Mouse (Mus musculus): ENCODE results near the gene Zmynd12.

Gene Zmynd12

DNA sequence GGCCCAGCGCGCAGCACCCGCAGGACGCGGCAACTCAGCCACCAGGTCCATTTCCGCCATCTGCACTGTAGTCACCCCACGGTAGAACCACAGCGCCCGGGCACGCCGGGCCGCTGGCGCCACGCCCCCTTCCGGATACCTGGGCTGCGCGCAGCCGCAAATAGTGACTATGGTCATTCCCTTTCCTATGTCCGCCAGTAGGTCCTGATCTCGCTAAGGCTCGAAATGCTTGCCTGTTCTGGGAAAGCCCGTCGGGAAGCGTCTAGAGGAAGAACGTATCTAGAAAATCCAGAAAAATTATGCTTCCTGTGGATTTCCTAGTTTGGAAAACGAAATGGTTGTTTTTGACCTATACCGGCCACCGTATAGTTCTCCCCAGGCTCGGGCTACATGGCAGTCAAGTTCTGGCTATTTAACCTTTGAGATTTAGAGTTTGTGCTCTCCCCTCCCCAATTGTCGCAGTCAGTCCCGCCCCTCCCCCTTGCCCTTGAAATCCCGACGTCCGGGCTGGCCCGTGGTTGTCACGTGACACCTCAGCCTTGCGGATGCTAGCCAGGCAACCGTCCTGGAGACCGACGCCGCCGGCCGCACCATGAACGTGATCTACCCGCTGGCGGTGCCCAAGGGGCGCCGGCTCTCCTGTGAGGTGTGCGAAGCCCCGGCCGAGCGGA is at the start of gene Zmynd12, which contains the start of gene Ppcs:
TSS of gene Zmynd12 (plus strand) at position 521 of the 671 bp plus-strand sequence.
TSS of gene Ppcs (minus strand) at position 127 of the 671 bp plus-strand sequence.
- peak; percentile 88 for DNase-seq (ENCODE audit: low read depth, low spot score)

DNA sequence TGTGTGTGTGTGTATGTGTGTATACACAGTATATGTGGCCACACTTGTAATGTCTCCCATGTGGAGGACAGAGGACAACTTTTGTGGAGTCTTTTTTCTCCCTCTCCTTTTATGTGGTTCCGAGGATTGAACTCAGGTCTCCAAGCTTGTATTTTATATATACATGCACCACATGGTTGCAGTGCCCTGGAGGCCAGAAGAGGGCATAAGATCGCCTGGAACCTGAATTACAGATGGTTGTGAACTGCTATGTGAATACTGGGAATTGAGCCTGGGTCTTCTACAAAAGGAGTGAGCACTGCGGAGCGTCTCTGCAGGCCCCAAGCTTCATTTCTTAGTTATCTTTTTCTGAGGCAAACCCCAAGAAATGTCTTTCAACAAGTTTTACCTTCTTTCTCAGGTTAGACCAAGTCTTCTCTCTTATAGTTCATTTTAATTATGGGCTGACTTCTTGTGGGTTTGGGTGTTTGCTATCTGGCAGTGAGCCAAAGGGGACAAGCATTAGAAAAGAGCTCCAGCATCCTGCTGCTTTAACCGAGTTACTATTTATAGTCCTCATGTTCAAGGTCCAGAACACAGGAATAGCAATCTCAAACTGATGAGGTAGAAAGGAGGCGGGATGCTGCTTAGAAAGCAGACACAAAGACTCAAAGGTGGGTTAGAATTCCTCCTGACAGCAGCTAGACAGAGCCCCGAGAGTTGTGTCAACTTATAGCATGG is 41.0 kb upstream of the Zmynd12 start:
- DNase-seq (ENCODE audit: low read depth, low spot score): peak; percentile 8

DNA sequence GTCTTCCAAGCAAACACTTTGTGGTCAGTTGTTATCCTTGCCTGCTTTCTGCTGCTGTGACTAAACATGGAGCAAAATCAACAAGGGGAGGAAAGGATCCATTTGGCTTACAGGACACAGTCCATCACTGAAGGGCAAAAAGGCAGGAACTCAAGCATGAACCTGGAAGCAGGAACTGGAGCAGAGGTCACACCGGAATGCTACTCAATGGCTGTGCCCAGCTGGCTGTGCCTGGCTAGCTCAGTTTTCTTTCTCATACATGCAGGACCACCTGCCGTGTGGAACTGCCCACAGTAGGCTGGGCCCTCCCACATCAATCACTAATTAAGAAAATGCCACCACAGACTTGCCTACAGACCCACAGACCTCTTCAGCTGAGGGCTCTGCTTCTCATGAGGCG is 33.4 kb upstream of the Zmynd12 start:
- DNase-seq (ENCODE audit: low read depth, low spot score): no peak

DNA sequence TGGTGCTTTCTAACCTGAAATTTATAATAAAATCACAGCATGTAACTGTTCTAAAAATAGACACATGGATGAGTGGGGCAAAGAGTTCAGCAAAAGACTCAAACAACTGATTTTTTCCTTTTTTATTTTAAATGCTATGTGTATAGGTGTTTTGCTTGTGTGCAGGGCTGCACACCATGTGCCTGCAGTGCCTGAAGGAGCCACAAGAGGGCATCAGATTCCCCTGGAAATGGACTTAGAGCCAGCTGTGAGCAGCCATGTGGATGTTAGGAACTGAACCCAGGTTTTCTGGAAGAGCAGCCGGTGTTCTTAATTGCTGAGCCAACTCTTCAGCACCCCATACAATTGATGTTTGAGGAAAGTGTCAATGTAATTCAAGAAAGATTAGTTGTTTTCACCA is 32.2 kb upstream of the Zmynd12 start:
- DNase-seq (ENCODE audit: low read depth, low spot score): peak; percentile 49

DNA sequence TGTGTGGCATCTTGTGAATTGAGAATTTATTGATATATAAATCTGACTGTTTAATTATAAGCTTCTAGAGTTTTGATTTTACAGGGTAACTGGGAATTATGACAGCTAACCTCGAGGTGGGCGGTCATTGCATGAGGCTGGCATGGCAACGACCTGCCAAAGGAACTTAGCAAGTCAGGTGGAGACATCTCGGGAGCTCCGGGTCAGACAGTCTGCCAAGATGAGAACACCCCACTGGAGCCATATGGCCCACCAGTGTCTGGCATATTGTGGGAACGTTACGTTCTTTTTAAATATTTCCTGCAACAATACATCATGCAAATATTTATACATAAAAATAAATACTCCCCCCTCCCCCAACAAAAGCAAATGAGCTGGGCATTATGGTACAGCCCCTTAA is 23.9 kb upstream of the Zmynd12 start:
- DNase-seq (ENCODE audit: low read depth, low spot score): no peak

DNA sequence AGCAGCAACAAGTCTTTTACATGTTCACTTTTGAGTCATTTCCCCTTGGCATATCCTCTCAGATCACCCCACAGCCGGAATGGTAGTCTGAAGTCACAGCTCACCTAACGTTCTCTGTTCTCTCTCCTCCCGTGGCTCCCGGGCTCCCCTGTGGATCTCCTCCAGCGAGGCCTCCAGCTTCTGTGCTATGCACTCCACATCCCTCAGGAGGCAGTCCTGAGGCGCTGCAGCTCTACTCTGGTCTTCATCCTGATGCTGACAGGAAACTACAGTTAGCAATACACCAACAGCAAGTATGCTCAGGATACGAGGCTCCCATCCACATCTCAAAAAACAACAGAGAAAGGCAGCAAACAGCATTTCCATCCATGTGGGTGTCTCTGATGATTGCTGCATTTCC is 21.7 kb upstream of the Zmynd12 start:
- DNase-seq (ENCODE audit: low read depth, low spot score): no peak

DNA sequence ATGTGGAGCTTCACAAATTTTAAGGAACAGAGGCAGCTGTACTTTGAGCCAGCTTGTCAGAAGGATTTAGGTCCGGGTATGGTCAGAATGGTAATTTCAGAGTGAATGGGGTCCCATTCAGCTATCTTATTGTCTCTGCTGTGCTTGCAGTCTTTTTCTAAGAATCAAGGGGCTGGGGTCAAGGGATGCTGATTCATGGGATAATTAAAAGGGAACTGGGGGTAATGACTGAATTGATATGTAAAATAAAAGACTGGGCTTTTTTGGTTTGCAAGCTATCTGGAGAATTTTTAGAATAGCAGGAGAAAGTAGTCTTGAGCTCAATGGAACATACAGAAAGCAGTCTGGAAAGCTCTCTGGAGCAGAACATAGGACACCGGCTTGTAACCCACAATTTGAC is 19.2 kb upstream of the Zmynd12 start:
- DNase-seq (ENCODE audit: low read depth, low spot score): no peak

DNA sequence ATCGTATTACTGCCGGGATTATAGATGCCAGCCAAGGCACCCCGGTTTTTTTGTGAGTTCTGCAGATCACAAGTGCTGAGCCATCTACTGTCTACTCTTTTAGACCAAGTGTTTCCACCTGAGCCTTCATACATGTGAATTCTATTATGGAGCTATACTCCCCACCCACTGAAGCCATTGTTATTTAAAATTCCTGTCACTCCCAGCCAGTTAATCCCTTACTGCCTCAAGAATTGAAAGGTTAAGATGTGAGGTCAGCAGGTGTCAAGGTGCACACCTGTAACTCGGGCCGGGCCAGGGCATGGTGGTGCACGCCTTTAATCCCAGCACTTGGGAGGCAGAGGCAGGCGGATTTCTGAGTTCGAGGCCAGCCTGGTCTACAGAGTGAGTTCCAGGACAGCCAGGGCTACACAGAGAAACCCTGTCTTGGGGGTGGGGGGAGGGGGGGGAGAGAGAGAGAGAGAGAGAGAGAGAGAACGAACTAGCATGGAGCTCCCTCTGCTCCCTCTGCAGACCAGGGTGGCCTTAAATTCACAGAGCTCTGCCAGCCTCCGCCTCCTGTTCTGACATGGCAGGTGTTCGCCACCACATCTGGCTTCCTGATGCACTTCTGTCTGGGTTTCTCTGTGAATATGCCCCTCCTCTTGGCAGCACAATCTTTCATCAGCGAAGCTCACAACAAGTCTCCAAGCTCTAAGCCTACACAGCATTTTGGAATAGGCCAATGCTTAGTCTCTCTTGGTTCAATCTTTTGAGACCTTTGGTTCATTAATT is 10.6 kb upstream of the Zmynd12 start:
- no peak for DNase-seq (ENCODE audit: low read depth, low spot score)

DNA sequence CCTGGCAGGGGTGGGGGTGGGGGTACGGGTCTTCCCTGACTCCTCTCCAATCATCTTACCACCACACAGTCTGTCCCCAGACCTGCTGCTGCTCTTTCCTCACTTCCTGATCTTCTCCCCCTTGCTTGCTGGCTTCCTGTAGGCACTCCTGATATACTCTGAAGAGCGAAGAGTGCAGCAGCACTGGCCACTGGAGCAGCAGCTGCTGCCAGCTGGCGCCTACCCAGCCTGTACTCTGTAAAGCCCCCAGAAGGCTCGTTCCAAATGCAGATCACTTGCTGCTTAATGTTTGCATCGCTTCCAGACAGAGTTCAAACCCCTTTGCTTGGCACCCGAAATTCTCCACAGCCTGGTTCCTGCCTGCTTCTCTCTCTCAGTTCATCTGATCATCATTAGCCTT is 9.8 kb upstream of the Zmynd12 start:
- DNase-seq (ENCODE audit: low read depth, low spot score): no peak

DNA sequence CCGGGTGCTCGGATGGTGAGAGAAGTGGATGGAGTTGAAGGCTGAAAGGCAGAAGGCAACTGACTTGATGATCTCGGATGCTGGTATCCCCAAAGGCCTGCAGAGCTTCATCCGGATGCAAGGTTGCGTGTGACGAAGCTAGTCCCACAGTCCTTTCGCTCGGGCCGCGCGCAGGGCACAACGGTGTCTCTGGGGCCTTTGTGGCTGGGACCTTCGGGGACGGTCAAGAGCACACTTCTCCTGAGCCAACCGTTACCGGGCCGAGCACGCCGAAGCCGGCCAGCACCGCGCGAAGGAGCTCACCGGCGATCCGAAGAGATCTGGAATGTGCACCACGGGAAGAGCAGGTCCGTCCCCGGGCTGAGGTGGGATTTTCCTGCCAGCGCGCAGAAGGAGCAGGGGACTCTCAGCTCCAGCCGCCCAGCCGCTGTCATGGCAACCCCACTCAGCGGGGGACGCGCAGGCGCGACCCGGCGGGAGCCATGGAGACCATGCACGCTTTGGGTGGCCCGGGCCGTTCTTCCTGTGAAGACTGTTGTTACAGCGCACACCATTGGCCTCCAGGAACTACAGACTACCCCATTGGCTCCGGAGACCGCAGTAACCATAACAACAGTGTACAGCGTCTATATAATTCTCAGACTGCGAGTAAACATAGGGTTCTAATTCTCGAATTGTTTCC is 7.4 kb upstream of the Zmynd12 start, which contains the start of gene Ccdc30:
TSS of gene Ccdc30 (minus strand) at position 450 of the 682 bp plus-strand sequence.
- peak; percentile 90 for DNase-seq (ENCODE audit: low read depth, low spot score)

DNA sequence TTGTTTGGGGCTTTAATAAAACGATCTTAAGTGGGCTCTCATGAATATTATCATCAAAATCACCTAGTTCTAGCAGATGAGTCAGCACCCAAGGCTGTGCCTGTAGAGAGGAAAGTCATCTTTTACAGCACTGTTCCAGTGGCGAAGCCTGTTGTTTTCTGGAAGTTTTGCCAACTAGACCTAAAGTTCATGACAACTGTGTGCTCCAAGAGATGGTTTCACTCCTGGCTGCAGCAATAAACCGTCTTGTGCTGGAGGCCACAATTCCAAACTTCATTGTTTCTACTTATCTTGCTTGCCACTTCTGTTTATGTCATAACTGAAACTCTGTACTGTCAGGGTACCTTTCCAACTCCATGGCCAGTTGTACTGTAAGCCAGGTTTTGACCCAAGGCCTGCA is 5.3 kb upstream of the Zmynd12 start:
- peak; percentile 64 for DNase-seq (ENCODE audit: low read depth, low spot score)

DNA sequence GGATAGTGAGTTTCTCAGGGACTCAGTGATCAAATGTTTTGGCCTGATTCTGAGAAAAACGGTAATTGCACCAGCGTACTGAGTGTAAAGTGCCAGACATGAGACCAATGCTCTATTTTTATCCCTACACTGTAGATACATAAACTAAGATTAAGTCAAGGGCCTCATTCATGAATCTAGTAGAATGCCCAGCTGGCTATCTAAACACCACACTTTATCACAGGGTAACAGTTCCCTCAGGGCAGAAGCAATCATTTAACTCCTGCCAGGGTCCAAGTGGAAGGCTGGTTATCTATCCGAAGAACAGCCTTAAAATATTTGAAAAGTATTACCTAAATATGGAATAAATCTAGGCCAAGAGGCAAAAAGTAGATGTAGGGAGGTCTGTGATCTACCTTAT is 4.7 kb upstream of the Zmynd12 start:
- DNase-seq (ENCODE audit: low read depth, low spot score): no peak

DNA sequence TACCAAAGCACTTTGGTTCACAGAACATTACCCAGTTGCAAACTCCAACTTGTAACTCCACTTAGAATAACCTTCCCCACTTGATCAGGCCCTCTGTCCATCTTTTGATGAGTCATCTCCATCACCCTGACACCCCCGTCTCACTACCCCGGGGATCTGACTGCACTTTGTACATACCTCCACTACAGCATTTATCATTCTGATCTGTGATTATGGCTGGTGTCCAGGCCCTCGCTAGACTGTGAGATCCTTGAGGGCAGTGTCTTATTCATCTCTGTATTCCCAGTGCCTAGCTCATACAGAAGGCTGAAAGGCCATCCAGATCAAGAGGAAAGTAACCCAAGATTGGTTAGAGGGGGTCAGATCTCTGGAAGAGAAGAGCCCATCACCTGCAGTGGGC is 1.4 kb upstream of the Zmynd12 start:
- peak; percentile 37 for DNase-seq (ENCODE audit: low read depth, low spot score)

DNA sequence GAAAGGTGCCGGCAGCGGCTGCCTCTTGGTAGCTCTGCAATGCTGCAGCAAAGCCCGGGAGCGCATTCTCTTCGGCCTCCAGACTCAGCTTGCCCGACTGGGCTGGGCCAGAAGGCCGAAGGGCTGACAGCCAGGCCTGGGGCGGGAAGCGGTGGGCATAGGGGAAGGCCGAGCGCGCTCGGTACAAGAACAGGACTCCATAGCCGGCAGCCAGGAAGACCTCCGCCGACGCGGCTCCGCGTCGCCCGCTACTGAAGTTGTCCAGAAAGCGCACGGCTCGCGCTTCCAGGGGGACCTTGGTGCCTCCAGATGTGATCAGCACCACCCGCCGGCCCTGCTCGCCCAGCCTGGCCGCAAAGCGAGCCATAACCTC is 707 bp upstream of the Zmynd12 start:
- peak; percentile 48 for DNase-seq (ENCODE audit: low read depth, low spot score)

DNA sequence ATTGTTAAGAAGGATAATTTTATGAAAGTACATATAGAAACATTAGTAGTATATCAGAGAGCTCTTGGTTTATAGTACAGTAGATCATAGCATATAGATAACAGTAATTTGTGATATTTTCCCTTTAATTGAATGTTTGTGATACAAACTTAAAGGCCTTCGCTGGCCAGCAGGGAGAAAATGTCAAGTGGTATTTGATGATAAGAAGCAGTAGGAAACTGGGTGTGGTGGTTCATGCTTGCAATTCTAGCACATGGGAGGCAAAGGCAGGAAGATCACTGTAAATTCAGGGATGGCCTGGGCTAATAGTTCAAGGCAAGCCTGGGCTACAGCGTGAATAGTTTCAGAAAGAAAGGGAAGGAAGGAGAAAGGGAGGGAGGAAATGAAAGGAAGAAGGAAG is 2.5 kb downstream of the Zmynd12 start:
- no peak for DNase-seq (ENCODE audit: low read depth, low spot score)

DNA sequence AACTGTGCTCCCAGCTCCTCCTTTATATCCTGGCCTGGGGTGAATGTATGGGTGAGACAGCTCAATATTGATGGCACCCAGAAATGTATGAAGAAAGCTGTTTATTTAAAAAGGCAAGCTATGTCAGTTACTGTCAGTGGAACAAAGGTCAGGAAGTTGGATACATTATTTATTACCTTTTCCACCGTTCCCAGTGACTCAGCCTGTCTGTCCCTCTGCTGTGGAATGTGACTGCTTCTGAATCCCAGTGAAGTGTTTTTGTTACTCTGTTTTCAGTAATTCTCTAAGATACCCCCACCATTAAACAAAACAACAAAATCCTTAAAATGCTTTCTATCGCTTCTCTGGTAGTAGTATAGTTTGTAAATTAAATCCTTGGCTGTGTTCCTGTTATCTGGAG is 3.0 kb downstream of the Zmynd12 start:
- peak; percentile 61 for DNase-seq (ENCODE audit: low read depth, low spot score)

DNA sequence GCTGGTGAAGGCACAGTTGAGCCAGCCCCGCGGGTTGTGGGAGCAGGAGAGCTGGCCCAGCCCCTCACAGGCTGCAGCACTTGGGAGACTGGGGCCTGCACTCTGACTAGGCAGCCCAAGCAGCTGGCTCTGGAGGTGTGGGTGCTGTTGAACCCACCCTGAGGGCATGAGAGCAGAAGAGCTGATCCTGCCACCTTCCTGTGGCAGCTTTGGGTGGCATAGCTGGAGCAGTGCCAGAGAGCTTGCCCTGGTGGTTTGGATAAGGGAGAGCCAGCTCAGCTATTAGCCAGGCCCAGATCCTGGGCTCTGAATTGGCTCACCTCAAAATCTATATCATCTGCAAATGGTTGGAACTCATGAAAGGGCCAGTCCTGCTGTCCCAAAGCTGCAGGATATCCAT is 5.1 kb downstream of the Zmynd12 start:
- DNase-seq (ENCODE audit: low read depth, low spot score): peak; percentile 9

DNA sequence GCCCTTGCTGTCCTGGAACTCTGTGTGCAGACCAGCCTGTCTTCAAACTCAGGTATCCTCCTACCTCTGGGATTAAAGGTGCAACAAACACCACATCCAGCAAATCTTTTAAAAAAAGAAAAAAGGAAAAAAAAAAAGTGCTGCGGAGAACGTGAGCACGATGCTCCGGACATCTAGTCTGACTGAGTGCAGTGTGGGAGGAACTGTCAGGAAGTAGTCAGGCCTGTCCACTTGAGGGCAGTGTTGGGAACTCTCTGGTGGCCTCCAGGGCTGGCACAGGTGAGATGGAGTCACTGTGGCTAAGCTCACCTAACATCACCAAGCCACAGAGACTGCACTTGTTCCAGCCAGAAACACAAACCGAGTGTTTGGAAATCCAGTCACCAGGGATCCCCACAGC is 8.1 kb downstream of the Zmynd12 start:
- peak; percentile 25 for DNase-seq (ENCODE audit: low read depth, low spot score)

DNA sequence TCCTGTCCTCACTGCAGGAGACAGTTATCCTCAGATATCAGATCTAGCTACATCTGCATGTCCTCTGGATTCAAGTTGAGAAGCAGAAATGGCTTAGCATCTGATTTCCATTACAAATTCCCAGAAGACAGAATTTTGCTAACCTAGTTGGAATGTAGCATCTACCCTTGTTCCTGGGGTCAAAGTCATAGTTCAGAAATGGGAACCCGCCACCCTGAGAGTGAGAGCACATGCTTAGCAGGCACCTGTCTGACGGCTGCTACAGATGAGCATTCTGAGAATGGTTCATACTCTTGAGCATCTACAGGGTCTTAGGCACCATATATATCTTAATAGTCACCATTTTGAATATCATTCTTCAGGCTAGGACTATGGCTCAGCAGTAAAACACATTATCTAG is 15.3 kb downstream of the Zmynd12 start:
- no peak for DNase-seq (ENCODE audit: low read depth, low spot score)

DNA sequence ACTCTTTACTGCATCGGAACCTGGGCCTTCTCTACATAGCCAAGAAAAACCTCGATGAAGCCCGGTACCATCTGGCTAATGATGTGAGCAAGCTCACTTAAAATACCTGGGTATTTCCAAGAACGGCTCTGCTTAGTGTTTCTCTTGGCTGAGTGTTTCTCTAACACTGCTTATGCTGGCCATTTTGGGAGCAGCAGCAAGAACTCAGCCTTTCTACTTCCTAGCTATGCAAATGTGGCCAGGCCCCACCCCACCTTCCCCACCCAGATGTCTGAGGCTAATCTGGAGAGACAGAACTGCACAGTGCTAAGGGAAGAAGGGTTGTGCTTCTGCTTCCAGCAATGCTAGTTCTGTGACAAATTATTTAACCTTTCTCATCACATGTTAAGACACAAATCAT is 19.2 kb downstream of the Zmynd12 start:
- DNase-seq (ENCODE audit: low read depth, low spot score): no peak

DNA sequence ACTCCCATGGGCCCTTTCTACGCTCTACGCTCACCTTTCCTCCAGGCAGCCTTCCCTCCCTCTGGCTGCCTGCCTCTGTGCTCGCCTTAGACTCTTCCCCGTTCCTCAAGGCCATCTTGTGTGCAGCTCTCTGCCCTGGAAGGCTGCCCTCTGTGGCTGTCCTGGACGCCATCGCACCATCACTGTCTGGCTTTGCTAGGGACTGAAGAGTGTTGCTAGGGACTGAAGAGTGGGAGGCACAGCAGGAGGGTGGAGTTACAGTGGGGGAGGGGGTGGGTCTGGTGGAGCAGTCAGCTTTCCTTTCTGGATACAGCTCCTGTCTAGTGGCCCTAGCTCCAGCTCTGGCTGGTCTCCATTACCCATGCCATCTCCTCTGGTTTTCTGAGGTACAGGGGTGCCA is 19.9 kb downstream of the Zmynd12 start:
- DNase-seq (ENCODE audit: low read depth, low spot score): no peak

DNA sequence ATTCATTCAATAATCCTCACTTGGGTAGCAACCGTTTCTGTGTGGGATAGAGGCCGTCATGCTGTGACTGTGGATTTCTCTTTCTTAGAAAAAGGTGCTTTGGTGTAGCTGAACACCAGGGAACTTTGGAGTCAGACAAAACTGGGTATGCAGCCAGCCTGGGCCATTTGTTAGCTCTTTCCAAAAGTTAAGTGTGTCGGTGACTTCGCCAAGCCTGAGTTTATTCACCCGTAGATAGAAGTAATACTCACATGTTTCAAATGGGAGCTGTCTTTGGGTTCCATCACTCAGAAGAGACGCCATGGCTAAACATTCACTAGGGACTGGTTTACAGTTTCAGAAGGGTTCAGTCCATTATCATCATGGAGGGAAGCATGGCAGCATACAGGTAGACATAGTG is 24.6 kb downstream of the Zmynd12 start:
- DNase-seq (ENCODE audit: low read depth, low spot score): no peak

Measured in 3T3-L1 (cell line).